Mouse (Mus musculus) R1 (cell line): ENCODE results near the gene Lancl3.

Experiments
- DNase-seq: peaks from one replicate; pipeline ENCODE4 v3.0.0-alpha.2; 2018; ENCODE audit warnings: low read depth, low spot score

The Lancl3 gene

DNA sequence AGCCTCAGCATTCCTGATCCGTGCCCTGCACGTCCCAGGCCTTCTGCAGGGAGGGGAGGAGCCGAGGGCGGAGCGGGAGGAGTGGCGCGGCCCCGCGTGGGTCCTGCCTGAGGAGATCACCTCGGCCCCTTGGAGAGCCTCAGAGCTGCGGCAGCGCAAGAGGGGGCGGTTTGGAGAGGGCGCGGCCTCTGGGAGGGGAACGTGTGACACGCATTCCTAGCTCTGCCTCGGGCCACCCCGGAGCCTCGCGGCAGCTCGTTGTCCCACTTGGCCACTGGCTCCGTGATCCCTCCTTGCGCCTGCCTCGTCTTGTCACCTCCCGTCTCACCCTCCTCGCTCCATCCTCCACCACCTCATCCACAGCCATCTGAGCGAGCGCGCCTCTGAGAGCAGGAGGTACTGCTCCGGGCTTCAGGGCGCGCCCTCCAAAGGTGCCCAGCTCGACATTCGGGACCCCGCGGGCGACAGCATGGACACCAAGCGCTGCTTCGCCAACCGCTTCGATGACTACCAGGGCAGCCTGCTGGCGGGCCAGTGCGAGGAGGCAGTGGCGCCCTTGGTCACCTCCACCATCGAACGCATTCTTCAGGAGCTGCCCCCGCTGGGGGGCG lies at the start of gene Lancl3:
Gene Lancl3, plus strand, starts transcription at position 142 of the 611 bp plus-strand sequence.
- DNase-seq, result peak; percentile 46

DNA sequence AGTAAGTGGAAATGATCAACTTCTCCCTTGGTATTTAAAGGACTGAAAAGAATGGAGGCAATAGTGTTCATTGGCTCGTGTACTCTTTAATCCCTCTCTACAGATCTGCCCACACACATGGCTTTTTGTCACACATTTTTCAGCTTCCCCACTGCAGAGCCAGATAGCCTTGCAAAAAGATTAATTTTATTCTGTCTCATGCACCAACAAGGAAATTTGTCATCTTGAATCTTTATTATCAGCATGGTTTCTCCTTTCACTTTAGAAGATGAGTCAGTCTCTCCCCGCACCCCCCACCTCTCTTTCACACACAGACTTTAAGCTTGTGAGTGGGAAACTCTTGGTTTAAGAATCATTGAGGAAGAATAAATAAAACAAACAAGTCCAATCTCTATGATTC lies 20.7 kb upstream of the Lancl3 start:
- DNase-seq, result no peak

DNA sequence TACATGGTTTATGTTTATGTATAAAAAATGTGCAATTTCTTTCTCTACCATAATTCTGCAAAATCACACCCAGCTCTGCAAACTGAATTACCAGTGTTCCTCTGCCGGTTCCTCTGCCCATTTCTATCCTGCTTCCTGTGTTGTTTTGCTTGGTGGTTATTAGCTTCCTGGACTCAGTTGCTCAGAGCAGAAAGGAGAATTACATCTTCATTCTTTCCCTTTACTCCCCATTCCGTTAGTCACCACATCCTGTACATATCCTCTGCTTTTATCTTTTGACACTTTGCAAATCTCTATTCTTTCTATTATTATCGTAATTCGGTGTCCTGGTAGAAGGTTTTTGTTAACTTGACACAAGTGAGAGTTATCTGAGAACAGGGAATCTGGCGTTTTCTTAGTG lies 18.1 kb upstream of the Lancl3 start:
- no peak for DNase-seq

DNA sequence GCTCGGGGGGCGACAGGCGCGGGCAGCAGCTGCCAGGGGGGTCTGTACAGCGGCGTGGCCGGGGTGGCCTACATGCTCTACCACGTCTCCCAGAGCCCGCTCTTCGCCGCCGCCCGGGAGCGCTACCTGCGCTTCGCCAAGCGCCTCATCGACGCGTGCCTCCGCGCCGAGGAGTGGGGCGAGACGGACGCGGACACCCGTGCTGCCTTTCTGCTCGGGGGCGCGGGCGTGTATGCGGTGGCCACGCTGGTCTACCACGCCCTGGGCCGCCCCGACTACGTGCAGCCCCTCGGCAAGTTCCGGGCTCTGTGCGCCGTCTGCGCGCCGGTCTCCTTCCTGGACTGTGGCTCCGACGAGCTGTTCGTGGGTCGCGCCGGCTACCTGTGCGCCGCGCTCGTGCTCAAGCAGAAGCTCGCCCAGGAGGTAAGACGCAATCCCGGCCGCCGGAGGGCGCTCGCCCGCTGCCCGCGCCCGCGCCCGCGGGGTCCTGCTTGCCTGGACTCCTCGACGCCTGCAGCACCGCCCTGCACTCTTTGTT lies 747 bp downstream of the Lancl3 start:
- peak; percentile 51 for DNase-seq

DNA sequence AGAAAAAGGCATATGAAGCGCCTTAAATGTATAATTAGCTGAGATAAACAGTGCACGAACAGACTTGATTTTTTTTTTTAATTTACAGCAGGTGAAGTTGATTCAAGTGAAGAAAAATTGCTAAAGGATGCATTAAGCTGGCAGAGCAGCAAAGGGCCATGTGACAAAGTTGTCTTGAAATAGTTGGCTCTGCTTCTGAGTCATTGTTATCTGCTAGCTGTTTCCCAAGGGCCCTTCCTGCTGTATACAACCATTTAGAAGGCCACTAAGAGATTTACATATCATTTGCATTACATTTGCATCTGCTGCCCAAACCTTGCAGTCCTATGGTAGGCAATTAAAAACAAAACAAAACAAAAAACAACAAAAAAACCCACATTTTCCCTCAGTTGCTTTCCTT lies 2.3 kb downstream of the Lancl3 start:
- no peak for DNase-seq

DNA sequence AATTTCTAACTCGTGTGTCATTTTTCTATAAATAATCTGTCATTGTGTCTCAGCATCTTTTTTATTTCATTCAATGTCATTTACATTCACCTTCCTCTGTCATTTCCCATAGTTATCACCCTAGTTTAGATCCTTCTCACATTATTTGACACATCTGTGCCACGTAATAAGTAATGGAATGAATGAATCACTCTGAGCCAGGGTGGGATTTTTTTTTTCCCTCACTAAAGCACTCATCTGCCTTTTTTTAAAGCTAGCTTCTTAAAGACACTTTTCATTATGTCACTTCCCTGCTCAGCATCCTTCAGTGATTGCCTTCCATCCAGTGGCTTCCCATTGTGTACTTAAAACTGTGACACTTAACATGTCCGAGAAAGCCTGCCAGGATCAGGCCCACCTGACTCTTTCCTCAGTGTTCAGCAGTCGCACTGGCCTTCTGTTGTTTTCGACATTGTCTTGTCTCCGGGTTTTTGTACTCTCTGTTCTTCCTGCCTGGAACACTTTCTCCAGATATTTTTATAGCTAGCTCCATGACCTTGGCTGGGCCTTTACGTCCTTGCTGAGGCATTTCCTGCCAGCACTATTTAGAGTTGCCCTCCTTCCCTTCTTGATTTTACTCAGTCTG lies 3.2 kb downstream of the Lancl3 start:
- no peak for DNase-seq

DNA sequence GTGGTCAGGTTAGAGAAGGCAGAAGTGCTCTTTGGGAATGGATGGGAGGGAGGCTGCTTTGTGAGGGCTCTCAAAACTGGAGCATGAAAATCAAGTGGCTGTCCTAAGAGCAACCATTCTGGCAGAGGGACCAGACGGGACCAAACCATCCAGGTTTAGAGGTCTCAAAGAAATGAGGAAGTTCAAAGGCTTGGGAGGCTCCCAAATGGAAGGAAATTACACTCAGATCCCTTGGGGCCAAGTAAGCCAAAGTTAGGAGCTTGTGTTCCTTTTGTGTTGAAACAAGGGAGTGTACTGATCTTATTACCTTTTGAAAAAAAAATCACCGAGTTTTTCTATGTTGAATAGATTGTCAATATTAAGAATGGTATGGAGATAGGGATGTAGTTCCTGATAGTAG lies 5.4 kb downstream of the Lancl3 start:
- no peak for DNase-seq

DNA sequence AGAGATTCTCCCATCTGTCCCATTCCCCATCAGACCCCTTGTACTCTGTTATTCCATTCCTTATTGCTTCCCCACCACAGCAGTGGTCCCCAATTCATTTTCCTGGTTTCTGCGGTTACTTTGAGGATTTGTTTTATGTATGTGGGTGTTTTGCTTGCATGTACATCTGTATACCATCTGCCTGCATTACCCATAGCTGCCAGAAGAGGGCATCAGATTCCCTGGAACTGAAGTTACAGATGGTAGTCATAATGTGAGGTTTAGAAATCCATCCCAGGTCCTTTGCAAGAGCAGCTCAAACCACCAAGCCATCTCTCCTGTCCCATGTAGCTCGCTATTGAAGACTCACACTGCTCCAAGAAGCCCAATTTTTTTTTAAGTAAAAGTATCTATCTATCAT lies 16.5 kb downstream of the Lancl3 start:
- peak; percentile 54 for DNase-seq

DNA sequence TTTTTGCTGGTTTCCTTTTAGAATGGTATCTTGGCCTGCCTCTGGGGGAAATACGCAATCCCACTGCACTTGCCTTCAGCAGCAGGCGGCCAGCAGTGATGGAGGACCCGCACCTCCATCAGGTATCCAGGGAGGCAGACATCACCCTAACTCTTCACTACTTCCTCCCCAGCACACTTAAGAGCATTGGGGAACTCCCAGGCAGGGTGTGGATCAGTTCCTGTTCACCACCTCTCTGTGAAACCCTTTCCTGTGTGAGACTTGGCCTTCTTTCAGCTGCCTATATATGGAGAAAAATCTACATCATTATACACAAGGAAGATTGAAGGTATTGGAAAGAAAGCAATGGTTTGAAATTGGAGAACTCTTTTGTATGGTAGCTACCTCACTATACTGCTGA lies 19.9 kb downstream of the Lancl3 start:
- DNase-seq, result no peak

DNA sequence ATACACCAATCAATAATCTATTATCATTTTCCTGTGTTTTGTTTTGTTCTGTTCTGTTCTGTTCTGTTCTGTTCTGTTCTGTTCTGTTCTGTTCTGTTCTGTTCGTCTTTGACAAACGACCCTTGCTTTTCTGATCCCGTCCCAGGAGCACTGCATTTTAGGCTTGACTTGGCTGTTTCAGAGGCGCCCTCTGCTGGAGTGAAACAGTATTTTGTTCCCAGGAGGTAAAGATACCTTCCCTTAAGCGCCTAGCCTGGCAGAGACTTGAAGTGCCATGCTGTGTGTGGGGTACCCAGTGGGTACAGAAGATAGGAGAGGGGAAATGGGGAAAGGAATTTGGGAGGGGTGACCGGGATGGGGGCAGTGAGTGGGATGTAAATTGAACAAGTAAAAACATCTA lies 21.5 kb downstream of the Lancl3 start:
- DNase-seq, result peak; percentile 66

DNA sequence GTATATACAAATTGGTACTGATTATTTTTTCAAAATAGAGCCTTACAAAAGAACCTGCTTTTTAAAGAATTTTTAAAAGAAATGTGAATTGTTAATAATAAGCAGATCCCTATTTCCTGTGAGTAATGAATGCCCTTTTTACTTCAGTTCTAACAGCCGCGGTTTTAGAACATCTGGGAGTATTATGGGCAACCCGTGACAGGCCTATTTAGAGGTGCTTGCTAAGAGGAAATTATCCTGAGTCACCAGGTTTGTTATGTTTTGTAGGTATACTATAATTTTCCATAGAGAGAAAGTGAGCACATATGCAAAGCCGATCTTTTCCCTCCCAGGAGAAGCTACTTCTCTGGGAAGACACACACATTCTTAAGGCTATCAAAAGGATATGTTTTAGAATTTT lies 22.0 kb downstream of the Lancl3 start:
- DNase-seq, result no peak

DNA sequence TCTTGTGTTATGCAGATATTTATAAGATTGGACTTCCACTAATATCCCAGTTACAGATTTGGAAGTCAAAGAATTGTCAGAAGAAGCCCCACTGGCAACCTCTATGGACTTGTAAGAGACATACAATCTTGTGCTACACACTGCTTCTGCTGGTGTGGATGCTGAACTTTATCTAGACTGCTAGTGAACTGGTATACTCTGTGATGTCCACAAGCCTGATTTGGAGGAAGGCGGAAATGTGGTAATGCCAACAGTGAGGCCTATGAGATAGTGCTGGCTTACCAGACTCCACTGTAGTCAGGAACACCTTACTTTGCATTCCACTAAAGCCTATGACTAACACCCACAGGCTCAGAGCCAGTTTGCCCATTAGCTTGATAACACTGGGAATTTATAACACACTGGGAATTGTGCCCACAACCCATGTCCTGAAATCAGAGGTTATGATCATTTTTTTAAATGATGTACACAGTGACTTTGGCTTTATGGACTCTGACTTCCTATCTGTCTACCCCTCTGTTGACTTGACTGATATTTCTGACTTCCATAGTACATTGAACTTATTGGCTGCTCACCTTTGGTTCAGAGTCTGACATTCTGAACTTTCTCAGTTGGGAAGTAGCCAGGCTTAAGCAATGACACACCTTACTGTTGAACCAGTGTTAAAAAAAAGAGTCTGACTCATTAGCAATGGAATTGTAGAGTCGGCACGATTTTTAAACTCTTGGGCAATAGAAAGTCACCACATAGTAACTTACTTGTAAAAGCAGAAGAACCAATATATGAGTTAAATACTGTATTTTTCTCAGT lies 22.9 kb downstream of the Lancl3 start:
- no peak for DNase-seq

DNA sequence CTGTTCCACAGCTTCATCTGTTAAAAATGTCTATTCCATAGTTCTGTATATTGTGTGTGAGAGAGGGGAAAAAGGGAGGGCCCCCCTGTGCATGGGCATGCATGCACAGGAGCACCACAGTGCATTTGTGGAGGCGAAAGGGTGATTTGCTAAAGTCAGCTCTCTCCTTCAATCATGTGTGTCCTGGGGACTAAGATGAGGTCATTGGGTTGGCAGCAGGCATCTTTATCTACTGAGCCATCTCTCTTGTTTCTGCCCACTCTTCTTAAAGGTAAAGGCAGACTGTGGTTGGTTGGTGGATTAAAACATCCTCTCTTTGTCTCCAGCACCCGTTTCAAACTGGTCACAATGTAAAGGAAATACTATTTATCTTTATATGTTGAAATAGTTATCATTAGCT lies 27.4 kb downstream of the Lancl3 start:
- no peak for DNase-seq

DNA sequence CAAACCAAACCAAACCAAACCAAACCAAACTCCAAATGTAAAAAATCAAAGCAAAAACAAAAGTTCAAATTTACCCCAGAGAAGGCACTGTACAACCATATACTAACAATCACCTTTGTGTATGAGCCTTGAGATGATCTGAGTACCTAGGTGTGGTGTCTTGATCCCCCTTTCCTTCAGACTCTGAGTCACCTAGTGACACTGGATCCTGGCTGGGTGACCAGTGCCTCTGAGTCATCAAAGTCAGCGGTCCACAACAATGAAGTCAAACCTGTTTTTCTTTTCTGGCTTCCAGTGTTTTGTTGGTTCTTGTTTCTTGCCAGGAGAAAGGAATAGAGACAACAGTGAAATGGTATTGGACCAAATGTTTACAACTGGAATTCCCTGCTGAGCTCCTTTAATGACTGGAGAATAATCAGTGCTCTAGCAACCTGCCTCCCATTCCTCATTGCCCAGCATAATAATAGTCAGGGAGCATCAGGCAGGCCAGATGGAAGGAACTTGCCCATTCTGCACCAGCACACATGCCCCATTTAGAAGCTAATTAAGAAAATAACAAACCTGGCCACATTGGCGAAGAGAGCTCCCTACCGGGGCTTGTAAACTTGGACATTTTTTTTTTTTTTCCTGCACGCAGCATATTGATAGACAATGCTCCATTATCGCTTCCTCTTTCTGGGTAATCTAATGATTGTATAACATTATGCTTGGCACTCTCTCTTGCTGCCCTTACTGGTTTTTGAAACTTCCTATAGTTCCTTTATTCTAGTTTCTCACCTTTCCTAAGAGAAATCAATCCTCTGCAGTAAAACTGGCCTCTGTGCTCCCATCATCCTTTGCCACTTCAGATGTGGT lies 41.3 kb downstream of the Lancl3 start:
- DNase-seq, result peak; percentile 28

DNA sequence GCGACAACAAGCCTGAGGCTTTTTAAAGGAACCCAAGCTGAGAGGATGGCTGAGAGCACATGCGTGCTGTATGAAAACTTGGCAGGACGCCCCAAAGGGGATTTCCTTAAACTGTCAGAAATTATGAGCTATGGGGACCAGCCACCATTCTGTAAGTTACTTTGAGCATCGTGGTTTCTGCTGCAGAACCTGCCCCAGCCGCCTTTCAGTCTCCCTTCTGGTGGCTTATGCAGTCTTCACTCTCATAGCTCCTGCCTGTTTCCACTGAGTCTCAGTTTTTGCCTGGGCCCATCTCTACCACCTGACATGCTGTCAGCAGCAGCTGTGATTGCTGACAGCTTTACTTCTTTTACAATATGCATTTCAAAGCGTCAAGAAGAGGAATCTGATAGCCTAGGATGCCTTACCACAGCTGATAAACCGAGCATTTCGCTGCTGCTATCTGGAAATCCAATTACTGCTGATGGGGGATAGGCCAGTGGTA lies 43.7 kb downstream of the Lancl3 start:
- no peak for DNase-seq

DNA sequence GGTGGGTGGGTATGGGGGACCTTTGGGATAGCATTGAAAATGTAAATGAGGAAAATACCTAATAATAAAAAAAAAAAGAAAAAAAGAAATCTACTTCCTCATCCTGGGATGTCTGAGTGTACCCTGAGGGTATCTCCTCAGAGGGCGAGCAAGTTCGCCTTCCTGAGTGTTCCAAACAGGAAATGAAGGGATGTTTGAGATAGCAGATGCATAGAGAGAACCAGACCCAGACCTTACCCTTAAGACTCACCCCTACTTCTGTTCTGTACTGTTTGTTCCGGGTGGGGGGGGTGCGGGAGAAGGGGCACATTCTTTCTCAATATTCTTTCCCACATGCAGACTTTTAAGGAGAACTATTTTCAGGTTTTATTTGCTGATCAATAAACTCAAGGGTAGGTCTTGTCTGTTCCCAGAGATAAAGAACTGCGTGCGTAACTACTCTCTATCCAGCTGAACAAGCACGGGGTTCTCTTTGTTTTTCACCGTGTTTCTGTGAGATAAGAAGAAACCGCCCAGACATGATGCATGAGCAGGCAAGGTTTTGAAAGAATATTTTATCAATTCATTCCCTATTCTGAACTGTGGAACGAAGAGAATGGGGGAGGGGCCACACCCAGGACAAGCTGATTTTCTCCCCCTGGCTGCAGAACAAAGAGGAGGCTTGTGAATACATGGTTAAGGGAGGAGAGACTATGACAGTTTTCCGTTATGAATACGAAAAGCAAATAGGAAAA lies 45.1 kb downstream of the Lancl3 start:
- no peak for DNase-seq

DNA sequence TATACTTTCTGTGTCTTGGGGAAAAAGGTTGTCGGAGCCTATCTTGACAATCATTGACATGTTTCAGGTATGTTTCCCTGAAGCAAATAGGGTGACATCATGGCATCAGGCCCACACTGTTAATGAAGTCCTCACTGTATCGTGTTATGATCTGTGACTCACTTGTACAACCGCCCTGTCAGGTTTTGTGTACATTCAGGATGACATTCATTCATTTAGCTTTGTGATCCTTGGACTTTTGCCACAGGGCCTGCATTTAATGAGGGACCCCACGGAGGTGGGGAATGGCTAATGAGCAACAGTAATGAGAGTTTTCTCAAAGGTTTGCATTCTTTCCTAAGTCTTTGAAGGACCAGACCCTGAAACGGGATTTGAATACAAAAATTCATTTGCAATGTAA lies 49.2 kb downstream of the Lancl3 start:
- no peak for DNase-seq

DNA sequence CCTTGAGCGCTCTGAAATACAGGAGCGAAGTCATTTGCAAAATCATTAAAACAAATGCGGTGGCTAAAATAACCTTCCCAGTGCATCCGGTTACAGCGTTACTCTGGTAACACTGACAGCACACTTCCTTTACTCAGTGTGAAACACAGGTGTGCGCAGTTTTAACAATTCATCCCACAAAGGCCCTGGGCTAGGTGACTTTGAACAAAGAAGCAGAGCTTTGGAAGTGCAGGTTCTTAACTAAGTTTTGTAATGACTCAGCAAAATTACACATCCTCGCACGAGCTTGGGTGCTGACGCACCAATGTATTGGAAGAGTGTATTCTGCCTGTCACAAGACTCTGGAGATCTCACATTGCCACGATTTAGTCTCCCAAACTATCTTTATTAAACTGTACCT lies 54.3 kb downstream of the Lancl3 start:
- peak; percentile 88 for DNase-seq

DNA sequence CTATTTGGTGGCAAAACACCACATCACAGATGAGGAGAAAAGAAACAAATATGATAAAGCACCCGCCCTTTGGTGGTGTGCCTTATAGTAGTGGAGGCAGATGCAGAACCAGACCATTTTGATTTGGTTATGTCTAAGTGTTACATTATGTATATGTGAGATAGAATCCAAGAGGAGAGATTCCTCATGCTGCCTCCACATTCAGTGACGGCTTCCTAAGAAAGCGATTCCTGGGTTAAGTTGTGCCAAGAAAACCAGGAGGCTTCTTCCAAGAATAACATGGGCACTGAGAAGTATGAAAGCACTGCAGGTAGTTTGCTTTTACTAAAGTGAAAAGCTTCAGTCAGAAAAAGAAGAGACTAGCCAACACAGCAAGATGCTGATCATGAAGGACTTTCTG lies 55.2 kb downstream of the Lancl3 start:
- no peak for DNase-seq

DNA sequence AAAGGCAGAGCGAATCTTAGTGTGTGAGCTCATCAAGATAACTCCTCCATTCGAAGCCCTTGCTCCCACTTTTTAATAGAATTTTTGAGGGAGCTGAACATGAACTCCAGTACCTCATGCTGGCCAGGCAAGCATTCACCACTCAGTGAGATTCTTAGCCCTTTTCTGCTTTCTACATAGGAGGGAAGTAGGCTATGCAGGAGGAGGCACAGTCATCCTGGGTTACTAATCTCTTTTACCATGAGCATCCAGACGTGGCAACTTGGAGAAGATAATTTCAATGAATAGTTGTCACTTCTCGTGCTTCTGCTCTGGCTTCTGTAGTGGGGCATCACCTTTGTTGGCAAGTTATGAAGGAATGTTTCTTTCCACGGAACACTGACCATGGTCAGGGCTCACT lies 57.1 kb downstream of the Lancl3 start, which contains the start of gene Gm14862:
Gene Gm14862, minus strand, starts transcription at position 134 of the 400 bp plus-strand sequence.
- DNase-seq, result no peak

DNA sequence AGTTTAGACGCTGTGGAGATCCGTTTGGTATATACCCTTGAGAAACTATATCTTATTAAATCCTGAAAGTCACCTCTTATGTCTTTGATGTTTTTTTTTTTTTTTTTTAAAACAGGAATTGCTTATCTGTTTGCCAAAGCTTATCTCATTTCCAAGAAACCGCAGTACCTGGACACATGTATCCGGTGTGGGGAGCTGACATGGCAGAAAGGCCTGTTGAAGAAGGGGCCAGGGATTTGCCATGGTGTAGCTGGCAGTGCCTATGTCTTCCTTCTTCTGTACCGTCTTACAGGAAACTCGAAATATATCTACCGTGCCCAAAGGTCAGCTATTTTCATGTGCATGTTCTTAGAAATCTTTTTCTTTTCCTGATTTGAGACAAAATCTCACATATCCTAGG lies 58.1 kb downstream of the Lancl3 start:
- DNase-seq, result no peak
